Mouse (Mus musculus) CD4-positive, CD25-positive, alpha-beta regulatory T cell, adult 2 months (primary cell): ENCODE measurements around the gene Bcl6b.

Source experiments
- DNase-seq: peaks from one replicate; pipeline ENCODE4 v3.0.0-alpha.2; 2012; ENCODE audit warnings: low read depth, low spot score

The Bcl6b gene

GRCm38 (mm10) chr11:70174491-70174890 lies 55.1 kb downstream of the Bcl6b start:
- DNase-seq, result no peak
